Mouse (Mus musculus) frontal cortex, postnatal 14 days (tissue): ENCODE measurements around the gene Kcnk7.

Experiments
- DNase-seq, 2 experiments: peaks; one replicate each; pipeline ENCODE4 v3.0.0; 2022; ENCODE audit warnings: low spot score in 2 of 2

Gene Kcnk7

GRCm38 (mm10) chr19:5750951-5751350, 46.8 kb downstream of the Kcnk7 start:
- no peak for DNase-seq

DNA sequence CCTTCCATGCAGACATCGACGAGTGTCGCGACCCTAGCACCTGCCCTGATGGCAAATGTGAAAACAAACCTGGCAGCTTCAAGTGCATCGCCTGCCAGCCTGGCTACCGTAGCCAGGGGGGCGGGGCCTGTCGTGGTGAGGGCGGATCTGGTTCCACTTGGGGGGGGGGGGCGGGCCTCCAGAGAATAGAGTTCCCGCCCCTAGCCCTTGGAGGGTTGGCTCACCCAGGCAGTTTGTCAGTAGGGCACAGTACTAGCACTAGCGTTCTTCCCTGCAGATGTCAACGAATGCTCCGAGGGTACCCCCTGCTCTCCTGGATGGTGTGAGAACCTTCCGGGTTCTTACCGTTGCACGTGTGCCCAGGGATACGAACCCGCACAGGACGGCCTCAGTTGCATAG, 47.6 kb downstream of the Kcnk7 start:
- no peak for DNase-seq

- DNase-seq, result peak; percentile 68 to 75
Measured at GRCm38 (mm10) chr19:5756321-5756985, 52.3 kb downstream of the Kcnk7 start.
